Mouse (Mus musculus) cerebellum, adult 2 months (tissue): ENCODE data around the gene Usp10.

ENCODE experiments used
- CTCF ChIP-seq: fragments of 200-500 bp; IDR thresholded peaks from 2 replicates; pipeline ENCODE4 v1.5.1; 2011; ENCODE audit warnings: low read depth, mild to moderate bottlenecking, control low read depth, low read length, moderate library complexity, borderline replicate concordance; ENCODE audit not compliant: insufficient read depth
- POLR2A ChIP-seq: fragments of 200-500 bp; IDR thresholded peaks from 2 replicates; pipeline ENCODE4 v1.6.1; 2011; ENCODE audit warnings: low read length, control low read depth, borderline replicate concordance; ENCODE audit not compliant: insufficient read depth

DNA sequence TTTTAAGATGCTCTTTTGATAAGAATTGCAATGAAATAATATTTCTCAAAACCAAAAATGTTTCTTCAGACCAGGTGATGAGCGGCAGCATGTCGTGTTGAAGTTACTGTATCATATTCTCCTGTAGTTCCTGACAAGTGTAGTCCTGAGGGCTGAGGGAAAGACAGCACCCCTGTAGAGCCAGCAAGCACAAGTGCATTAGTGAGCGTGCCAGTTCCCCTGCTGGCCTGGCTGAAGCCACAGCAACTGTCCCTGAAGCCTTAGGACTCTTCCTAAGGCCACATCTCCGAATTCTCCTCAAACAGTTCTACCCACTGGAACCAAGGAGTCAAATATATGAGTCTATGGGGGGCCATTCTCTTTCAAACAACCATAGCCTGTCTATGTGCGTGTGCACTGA is 13.1 kb downstream of the Usp10 start:
- TF ChIP-seq CTCF (0 out of 2 replicates have a peak, but pooled peaks have one; percentile 6), POLR2A (no peak)
